Mouse (Mus musculus) spleen, adult 12 weeks (tissue): ENCODE results near the gene Adgrl4.

Experiments
- DNase-seq: peaks from one replicate; pipeline ENCODE4 v3.0.0; 2022; ENCODE audit warnings: low spot score

Adgrl4 gene

GRCm38 (mm10) chr3:151437693-151438092 lies at the start of gene Adgrl4:
Gene Adgrl4, plus strand, starts transcription at chr3:151437887.
- DNase-seq, result no peak

- no peak for DNase-seq
Observed at GRCm38 (mm10) chr3:151390912-151391311, 46.8 kb upstream of the Adgrl4 start.

DNA sequence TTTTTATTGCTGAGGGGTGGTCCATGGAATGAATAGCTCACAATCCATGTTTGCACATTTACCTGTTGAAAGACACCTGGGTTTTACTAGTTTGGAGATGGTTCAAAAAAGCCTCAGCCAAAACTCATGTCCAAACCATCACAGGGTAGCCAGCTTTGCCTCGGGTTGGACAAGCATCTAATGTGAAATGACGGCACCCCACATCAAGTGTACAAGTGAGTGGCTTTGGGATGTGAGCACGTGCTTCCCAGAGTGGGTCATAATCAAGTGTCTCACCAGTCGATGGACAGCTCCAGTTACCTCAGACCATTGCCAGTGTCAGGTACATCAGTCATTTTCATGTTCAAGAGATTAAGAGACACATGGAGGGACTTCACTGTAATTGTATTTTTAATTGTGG lies 44.8 kb upstream of the Adgrl4 start:
- no peak for DNase-seq

DNA sequence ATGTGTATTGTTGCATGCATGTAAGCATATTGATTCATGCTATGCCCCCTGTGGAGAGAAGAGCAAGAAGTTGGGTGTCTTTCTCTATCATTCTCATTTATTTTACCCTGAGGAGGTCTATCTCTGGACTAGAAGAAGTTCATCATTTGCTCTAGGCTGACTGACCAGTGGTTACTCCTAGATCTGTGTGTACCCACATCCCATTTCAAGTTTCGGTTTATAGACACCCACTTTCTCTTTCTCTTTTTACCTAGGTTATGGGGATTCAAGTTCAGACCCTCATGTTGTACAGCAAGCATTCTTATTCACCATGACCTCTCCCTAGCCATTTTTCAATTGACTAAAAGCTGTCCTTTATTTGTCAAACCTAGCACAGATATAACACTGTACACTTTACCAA lies 44.4 kb upstream of the Adgrl4 start:
- no peak for DNase-seq

DNA sequence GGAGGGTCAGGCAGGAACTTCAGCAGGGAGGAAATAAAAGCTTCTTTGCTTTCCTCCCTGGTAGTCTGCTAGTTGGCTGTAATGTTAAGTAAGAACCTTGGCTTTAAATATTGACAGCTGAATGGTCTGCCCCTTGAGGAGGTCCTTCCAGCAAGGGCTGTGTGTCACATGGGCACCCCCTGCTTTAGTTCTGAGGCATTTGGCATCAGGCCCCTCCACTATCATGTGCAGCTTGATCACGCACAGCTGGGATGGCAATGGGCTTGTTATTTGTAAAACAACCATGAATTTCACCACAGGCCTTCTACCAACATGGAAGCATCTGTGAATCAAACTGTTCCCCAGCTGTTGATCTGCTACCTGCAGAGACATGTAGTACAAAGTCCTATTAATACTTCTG lies 38.4 kb upstream of the Adgrl4 start:
- no peak for DNase-seq

GRCm38 (mm10) chr3:151411031-151411430 lies 26.7 kb upstream of the Adgrl4 start:
- no peak for DNase-seq

DNA sequence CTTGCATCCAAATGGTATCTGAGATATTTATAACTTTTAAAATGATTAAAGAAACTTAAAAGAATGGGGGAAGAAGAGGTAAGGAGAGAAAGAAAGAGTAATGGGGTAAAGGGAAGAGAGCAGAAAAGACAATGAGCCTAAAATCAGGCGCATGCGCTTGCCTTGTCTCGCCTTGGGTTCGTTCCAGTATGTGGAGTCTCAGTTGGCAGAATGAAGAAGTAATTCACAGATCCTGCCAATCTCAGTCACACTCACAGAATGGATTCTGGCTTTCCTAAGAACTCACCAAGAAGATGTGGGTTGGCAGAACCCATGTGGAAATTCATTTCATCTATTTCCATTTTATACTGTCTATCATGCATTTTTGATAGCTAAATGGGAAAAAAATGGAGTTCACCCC lies 26.2 kb upstream of the Adgrl4 start:
- no peak for DNase-seq

DNA sequence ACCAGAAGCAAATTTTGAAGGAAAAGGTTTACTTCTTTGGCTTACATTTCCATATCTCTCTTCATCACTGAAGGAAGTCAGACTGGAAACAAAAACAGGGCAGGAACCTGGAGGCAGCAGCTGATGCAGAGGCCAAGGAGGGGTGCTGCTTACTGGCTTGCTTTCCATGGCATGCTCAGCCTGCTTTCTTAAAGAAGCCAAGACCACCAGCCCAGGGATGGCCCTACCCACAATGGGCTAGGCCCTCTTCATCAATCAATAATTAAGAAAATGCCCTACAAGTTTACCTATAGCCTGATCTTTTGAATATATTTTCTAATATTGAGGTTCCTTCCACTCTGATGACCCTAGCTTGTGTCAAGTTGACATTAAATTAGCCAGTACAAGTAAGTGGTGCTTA lies 20.8 kb upstream of the Adgrl4 start:
- no peak for DNase-seq

DNA sequence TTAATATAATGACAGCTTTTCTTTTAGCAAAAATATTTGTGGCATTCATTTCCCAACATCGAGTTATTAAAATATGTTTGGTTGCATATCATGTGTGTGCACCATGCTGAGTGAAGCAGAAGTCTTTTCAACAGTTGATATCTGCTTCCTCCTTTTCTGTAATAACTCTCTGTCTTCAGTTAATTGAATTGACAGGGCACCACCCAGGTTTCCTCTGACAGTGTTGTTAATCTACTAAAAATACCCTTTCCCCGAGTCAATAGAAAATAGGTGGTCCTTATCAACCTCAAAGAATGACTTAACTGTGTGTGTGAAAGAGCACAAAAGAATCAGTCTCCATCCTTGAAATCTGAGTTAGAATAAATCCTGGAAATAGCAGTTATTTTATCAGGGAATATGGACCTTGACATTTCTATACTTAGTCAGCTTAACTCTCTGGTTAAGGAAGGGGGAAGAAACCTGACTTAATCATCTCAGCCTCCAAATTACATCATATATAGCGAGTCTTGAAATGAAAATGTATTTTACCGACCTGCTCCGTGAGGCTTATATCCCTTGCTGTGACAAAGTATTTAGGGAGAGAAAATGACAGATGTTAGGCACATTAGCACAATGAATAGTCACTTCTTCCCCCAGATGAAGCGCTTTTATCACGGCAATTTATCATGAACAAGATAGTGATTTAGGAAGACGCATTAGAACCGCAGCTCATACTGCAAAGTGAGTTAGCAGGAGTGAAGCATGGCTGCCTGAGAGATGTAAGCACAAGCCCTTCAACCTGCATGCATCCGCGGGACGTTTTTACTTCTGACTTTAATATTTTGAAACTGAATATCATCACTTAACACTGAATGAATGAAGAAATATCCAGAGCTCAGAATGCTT lies 19.8 kb upstream of the Adgrl4 start:
- no peak for DNase-seq

DNA sequence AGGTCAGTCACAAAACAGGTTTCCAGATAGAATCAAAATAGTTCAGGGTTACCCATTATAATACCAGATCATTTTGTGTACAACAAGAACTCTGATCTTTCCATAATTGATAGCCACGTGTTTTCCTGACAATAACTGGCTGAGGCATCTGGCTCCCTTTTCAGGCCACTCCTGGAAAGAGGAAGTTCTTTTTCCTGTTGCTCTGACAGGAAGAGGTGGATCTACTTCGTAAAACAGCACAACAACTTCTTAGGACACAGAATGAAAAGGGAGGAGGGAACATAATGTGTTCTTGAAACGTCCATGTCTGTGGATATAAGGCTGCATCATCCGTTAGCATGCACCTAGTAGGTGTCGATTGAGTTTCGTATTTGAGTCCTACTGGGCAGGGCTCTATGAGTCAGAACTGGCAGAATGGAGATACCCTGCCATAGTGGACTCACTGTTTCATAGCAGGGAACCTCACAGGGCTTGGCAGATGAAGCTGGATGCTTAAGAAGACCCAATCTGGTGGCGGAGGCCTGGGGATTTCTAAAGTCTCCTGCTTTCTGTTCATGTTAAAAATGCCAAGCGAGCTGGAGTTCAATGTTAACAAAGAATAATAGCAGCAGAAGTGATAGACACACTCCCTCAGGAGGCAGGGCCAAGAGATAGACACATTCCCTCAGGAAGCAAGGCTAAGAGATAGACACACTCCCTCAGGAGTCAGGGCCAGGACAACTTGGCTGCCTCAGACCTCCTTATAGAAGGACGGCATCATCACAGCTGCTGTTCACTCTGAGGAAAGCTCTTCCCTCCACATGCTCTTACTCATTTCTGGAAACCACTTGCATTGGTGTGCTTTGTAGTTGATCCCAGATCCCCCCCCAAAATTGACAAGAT lies 13.1 kb upstream of the Adgrl4 start:
- no peak for DNase-seq

GRCm38 (mm10) chr3:151430106-151430505 lies 7.6 kb upstream of the Adgrl4 start:
- DNase-seq, result no peak

DNA sequence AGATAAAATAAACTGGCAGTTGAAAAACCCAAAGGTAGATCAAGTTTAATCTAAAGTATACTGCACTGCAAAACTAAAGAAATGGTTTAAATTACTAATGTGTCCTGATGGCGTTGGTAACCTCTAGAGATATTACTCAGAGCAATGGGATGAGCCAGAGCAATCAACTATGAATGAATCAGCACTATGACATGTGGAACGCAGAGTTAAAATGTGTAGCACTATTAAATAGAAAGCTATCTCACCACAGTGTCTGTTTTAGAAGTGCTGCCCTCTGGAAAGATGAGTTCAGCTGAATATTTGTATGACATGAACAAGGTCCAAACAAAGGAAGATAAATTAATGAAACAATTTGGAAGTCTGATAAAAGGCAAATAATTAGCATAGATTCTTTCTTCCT lies 6.2 kb upstream of the Adgrl4 start:
- no peak for DNase-seq

DNA sequence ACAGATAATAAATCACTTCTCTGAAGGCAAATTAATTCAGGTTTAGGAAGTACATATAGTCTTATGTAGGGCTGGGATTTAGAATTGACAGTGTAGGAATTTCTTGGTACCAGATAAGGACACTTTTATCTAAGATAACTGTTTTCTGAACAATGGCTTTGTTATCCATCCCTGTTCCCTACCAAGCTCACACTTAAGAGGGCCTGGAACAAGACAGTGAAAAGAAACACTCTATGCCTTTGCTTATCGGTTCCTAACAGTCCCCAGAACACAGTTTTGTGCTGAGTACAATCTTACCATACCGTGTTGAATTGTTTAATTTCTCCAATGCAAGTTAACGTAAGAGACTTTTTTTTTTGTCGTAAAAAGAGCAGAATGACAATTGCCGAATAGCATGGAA lies 677 bp downstream of the Adgrl4 start:
- no peak for DNase-seq

DNA sequence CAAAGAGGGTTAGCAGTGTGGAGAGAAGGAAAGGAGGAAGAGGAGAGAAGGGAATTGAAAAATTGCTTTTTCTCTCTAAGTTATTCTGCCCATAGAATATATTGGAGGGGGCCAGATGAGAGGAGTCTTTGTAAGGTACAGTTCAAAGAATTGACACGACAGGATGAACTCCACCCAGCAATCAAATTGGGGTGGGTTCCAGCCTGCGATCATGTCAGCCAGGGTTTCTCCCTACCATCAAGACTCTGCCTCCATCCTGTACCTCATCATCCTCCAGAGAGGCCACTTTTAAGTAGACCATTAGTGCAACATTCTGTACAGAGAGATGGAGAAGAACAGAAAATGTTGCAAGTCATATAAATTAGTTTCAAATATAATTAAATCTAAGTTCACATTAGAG lies 2.3 kb downstream of the Adgrl4 start:
- no peak for DNase-seq

DNA sequence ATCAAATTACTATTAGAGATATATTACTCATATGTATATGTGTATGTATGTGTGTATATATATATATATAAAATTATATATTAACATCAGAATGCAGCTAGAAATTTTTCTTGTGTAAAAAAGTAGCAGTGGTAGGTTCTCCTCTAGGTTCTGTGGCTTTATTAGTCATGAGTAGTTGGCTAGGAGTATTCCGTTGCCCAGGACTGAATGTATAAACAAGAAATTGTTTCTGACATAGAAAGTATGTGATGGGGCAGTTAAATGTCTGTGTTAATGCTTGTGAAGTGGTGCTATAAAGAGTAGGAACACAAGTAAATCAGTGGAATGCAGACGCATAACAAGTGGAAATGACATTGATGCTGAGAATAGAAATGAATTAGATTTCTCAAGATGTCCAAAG lies 4.3 kb downstream of the Adgrl4 start:
- DNase-seq, result no peak

DNA sequence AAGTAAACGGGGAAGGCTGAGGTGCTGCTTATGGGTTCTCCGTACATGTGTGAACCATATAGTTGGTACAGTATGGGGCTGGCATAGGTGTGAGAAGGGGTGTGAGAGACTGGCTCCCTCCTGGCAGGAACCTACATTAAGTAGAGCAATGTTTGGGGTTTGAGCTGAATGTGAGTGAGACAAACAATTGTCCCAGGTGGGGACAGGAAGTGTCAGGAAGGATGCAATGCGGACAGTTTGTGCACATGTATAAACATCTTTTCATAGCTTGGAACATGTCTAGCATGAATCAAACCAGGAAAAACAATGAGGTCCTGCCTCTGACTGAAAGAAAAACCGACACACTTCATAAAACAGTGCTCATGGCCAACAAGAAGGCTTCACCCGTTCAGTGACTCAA lies 5.8 kb downstream of the Adgrl4 start:
- DNase-seq, result no peak

- DNase-seq, result no peak
Observed at GRCm38 (mm10) chr3:151444284-151444683, 6.6 kb downstream of the Adgrl4 start.

- DNase-seq, result no peak
Observed at GRCm38 (mm10) chr3:151445936-151446335, 8.2 kb downstream of the Adgrl4 start.

GRCm38 (mm10) chr3:151454985-151455701 lies 17.5 kb downstream of the Adgrl4 start:
- DNase-seq, result no peak

- DNase-seq, result no peak
Observed at GRCm38 (mm10) chr3:151459430-151460190, 21.9 kb downstream of the Adgrl4 start.

DNA sequence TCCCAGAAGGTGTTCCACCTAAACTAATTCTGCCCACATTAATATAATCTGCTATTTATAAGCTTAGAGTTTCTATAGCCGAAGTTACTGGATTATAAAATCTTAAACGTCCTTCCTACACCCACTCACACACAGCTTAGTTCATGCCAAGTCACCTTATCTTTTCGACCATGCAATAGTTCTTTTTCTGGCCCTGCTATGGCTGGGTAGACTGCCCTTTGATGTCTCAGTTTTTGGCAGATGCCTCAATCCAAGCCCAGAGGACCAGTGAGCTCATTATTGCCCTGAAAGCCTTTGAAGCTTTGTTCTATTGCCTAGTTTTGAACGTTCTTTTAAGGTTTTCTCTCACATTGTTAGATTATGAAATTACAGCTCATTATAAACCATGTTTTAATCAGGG lies 27.5 kb downstream of the Adgrl4 start:
- no peak for DNase-seq

DNA sequence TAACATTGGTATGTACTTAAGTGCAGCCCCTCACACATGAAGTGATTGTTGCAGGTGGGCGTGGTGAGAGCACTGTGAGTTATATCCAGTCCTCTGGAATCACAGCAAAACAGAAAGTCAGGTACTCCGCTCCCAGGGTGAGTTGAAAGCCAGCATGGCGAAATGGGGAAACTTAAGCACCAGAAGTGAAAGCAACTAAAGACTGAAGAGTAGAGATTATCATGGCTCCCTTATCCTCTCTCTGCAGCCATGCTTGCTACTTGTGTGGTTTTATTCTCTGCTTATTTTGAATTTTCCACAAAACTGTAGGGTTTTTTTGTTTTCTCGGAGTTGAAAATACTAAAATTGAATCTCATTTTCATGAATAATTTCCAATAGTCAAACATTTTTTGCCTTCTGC lies 51.2 kb downstream of the Adgrl4 start:
- DNase-seq, result no peak
